Mouse (Mus musculus) ES-Bruce4 (cell line): ENCODE results near the gene Ltb.

Experiments
- CTCF ChIP-seq: IDR thresholded peaks from one replicate; pipeline ENCODE4 v1.8.1; 2011; ENCODE audit warnings: low read depth, low read length
- POLR2A ChIP-seq: IDR thresholded peaks from one replicate; pipeline ENCODE4 v1.8.1; 2011; ENCODE audit warnings: low read length; ENCODE audit not compliant: insufficient read depth

GRCm38 (mm10) chr17:35243086-35243485, 48.8 kb downstream of the Ltb start:
- TF ChIP-seq CTCF (no peak), POLR2A (no peak)
